Mouse (Mus musculus): ENCODE results near the gene Mgat1. TPM values are rescaled to one million over a fixed set of nuclear protein-coding genes. Genes with fewer than 3 reads are reported as not detected.
"Not testable (repeated sequence)": the region's sequence is repeated elsewhere in the genome, so short reads cannot be mapped to it uniquely, and the experiment has no call there.

The Mgat1 gene
- total RNA-seq, 2 experiments from 2014 or later, result 69.0 to 79.2 TPM

- no peak for DNase-seq (ENCODE audit: low spot score in 2 of 2)
- intact Hi-C loops (cut with DNase I), result loop anchor here (10.0 kb wide), 1 partner anchor 455 kb away; the partner anchor contains the start of gene Rack1
Measured at GRCm38 (mm10) chr11:49259829-49260228, 15.8 kb downstream of the Mgat1 start.

DNA sequence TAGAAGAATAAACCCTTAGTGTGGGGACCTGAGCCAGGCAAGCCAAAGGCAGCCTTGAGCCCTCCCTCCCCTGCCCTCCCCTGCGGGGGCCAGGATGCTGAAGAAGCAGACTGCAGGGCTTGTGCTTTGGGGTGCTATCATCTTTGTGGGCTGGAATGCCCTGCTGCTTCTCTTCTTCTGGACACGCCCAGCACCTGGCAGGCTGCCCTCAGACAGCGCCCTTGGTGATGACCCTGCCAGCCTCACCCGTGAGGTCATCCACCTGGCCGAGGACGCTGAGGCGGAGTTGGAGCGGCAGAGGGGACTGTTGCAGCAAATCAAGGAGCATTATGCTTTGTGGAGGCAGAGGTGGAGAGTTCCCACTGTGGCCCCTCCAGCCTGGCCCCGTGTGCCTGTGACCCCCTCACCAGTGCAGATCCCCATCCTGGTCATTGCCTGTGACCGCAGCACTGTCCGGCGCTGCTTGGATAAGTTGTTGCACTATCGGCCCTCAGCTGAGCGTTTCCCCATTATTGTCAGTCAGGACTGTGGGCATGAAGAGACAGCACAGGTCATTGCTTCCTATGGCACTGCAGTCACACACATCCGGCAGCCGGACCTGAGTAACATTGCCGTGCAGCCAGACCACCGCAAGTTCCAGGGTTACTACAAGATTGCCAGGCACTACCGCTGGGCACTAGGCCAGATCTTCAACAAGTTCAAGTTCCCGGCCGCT, 16.8 kb downstream of the Mgat1 start:
- intact Hi-C loops (cut with DNase I), result no loop called here
- DNase-seq (ENCODE audit: low spot score in 2 of 2), result no peak

GRCm38 (mm10) chr11:49261313-49261855, 17.4 kb downstream of the Mgat1 start:
- DNase-seq (ENCODE audit: low spot score in 2 of 2), result no peak
- intact Hi-C loops (cut with DNase I), result no loop called here

DNA sequence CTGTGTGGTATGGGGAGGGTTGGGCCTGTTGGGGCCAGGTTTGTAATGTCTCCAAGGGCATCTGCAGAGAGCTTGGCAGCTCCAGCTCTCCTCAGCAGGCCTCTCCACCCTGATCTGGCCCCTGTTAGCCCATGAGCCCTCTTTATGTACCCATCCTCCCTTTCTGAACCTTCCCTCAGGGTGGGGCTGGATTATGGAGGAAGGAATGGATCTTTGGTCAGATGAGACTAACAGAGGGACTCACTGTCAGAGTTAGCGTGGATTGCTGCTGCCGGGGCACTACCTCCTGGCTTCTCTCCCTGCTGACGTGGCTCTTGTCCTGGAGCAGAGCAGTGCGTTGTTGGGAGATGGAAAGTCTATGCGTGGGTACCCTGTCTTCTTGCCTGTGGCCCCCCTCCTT, 18.3 kb downstream of the Mgat1 start:
- intact Hi-C loops (cut with DNase I), result no loop called here
- DNase-seq (ENCODE audit: low spot score in 2 of 2), result no peak

GRCm38 (mm10) chr11:49263149-49263548, 19.2 kb downstream of the Mgat1 start:
- DNase-seq (ENCODE audit: low spot score in 2 of 2), result no peak
- intact Hi-C loops (cut with DNase I), result no loop called here

GRCm38 (mm10) chr11:49264081-49264480, 20.1 kb downstream of the Mgat1 start:
- intact Hi-C loops (cut with DNase I), result no loop called here

GRCm38 (mm10) chr11:49264622-49265021, 20.6 kb downstream of the Mgat1 start:
- intact Hi-C loops (cut with DNase I), result no loop called here

More at GRCm38 (mm10) chr11:49264081-49264480, 20.1 kb downstream of the Mgat1 start:
- DNase-seq (ENCODE audit: low spot score in 2 of 2), result no peak

DNA sequence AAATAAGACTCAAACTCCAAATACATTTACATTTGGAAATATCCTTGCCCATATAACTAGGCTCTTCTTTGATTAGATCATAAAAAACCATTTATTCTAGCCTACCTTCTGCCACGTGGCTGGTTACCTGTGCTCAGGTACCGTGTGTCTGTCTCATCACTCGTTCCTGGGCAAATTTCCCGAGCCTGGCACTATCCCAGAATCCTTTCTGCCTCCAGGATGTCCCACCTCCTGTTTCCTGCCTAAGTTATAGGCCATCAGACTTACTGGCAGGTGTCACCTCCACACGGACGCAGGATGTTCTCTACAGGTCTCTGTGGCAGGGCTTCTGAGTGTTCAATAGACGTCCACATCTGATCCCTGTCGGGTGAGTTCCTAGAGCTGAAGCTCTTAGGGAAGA, 21.1 kb downstream of the Mgat1 start:
- no peak for DNase-seq (ENCODE audit: low spot score in 2 of 2)
- intact Hi-C loops (cut with DNase I), result no loop called here

More at GRCm38 (mm10) chr11:49264622-49265021, 20.6 kb downstream of the Mgat1 start:
- no peak for DNase-seq (ENCODE audit: low spot score in 2 of 2)

GRCm38 (mm10) chr11:49266671-49267070, 22.7 kb downstream of the Mgat1 start:
- intact Hi-C loops (cut with DNase I), result no loop called here
- DNase-seq (ENCODE audit: low spot score in 2 of 2), result no peak

DNA sequence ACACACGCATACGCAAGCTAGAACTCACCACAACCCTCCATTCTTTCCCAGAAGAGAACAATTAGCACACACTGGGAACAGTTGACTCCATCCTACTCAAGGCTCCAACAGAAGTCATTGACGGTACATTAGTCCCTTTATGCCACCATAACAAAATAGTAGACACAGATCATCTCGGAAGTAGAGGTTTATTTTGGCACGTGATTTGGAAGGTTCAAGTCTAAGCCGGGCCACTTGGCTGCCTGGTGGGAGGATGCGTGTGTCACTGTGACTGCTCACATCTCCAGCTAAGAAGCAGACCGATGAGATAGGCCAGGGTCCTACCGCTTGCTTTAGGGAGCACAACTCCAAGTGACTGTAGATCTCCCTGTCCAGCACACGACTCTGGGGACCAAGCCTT, 23.3 kb downstream of the Mgat1 start:
- intact Hi-C loops (cut with DNase I), result no loop called here
- DNase-seq (ENCODE audit: low spot score in 2 of 2), result no peak

GRCm38 (mm10) chr11:49267970-49268579, 24.1 kb downstream of the Mgat1 start:
- DNase-seq (ENCODE audit: low spot score in 2 of 2), result no peak
- intact Hi-C loops (cut with DNase I), result no loop called here

DNA sequence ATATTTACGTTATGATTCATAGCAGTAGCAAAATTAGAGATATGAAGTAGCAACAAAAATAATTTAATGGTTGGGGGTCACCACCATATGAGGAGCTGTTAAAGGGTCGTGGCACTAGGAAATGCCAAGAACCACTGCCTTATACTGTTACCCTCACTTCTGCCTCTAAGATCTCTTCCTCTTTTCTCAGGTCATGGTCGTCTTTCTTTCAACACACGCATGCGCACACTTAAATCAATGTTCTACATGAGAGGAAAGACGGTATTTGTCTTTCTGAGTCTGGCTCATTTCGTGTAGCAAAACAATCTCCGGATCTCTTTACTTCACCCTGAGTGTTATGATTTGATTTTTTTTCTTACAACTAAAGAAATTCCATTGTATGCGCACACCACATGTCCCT, 25.8 kb downstream of the Mgat1 start:
- no peak for DNase-seq (ENCODE audit: low spot score in 2 of 2)
- intact Hi-C loops (cut with DNase I), result loop anchor here (5.0 to 10.0 kb wide), 2 partner anchors 167 to 265 kb away; no protein-coding TSS in a partner anchor

DNA sequence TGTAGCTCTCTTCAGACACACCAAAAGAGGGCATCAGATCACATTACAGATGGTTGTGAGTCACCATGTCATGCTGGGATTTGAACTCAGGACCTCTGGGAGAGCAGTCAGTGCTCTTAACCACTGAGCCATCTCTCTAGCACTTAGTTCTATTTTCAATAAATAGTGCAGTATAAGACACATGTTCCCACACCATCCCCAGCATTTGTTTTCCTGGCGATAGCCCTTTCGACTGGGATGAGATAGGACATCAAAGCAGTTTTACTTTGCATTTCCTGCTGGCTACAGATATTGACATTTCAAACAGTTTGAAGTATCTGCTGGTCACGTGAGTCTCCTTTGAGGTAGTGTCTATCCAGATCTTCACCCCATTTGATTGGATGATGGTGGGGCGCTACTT, 26.4 kb downstream of the Mgat1 start:
- intact Hi-C loops (cut with DNase I), result loop anchor here (5.0 to 10.0 kb wide), 2 partner anchors 168 to 264 kb away; no protein-coding TSS in a partner anchor
- no peak for DNase-seq (ENCODE audit: low spot score in 2 of 2)

DNA sequence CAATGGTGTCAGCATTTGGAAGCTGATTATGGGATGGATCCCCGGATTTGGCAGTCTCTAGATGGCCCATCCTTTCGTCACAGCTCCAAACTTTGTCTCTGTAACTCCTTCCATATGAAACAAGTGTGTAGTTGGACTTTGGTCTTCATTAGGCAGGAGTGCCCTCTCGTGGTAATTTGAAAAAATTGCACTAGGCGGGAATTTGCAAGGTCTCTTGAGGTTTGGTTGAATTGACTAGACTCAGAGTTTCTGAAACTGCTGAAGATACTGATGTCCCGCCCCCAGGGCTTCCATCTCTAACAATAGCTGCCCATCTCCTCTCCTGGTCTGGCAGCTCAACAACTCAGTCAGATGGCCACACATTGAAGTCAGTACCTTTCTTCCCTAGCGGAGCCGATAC, 27.3 kb downstream of the Mgat1 start:
- DNase-seq (ENCODE audit: low spot score in 2 of 2), result peak in 1 of 2 experiments; percentile 67
- intact Hi-C loops (cut with DNase I), result loop anchor here (1.0 to 10.0 kb wide), 3 partner anchors 82 to 263 kb away; no protein-coding TSS in a partner anchor

- DNase-seq (ENCODE audit: low spot score in 2 of 2), result no peak
- intact Hi-C loops (cut with DNase I), result loop anchor here (5.0 to 10.0 kb wide), 2 partner anchors 172 to 261 kb away; no protein-coding TSS in a partner anchor
Measured at GRCm38 (mm10) chr11:49273834-49274519, 30.0 kb downstream of the Mgat1 start.

DNA sequence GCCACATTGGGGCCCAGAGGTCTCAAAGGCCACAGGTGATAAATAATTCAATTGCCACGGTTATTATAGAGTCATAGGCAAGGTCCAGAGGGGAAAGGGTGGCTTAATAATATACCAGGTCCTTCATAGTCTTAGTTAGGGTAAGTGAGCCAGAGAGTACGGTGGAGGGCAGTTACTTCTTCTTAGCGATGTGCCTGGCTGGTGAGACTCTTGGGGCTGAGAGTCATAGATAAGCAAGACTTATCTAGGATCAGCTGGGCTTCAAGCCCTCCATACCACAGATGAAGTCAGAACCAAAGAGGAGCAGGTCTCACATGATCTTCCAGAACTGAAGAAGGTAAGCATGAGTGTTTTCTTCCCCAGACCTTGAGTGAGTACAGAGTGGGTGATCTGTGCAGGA, 34.2 kb downstream of the Mgat1 start, which contains the start of gene Olfr1393:
Gene Olfr1393, plus strand, starts transcription at position 83 of the 400 bp plus-strand sequence.
- DNase-seq (ENCODE audit: low spot score in 2 of 2), result no peak
- intact Hi-C loops (cut with DNase I), result loop anchor here (10.0 kb wide), 1 partner anchor 257 kb away; no protein-coding TSS in a partner anchor

DNA sequence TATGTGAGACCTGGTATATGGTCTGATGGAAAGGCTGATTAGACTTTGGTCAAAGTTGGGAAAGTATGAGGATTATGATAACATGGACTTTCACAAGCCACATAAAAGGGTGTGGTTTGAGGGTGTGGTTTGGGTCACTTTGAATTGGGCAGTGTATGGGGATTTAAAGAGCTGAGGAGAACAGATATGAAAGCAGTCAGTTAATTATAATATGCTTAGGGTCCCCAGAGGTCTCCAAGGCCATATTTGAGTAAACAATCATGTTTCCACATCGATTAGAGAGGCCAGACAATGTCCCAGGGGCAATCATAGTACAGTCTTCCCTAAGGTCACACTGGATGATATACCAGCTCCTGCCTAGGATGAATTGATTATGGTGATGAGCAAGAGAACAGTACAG, 41.0 kb downstream of the Mgat1 start, which contains the start of gene Olfr1392:
Gene Olfr1392, plus strand, starts transcription at position 301 of the 400 bp plus-strand sequence.
- DNase-seq (ENCODE audit: low spot score in 2 of 2); intact Hi-C loops (cut with DNase I): not testable (repeated sequence)

GRCm38 (mm10) chr11:49287251-49287650, 43.3 kb downstream of the Mgat1 start:
- DNase-seq (ENCODE audit: low spot score in 2 of 2), result peak; percentile 31 to 90
- intact Hi-C loops (cut with DNase I), result loop anchor here (2.0 kb wide), 1 partner anchor 40 kb away; no protein-coding TSS in a partner anchor

DNA sequence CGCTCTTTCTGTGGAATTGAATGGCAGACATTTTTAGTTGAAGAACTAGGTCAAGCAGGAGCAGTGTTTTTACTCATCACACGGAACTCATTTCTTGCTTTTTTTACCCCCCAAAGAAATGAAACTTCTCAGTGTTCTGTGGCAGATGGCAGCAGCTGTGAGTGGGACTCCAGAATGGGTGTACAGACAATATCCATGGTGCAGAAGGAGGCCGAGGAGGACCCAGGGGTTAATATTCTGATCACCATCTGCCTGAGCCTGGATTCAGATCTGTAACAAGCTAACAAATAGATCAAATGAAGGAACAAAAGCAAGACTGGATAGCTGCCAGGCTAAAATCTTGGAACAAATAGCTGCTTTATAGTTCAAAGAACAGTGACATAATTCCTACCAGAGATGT, 48.8 kb downstream of the Mgat1 start:
- intact Hi-C loops (cut with DNase I), result loop anchor here (2.0 kb wide), 2 partner anchors 14 to 36 kb away; no protein-coding TSS in a partner anchor
- peak; percentile 53 to 87 for DNase-seq (ENCODE audit: low spot score in 2 of 2)

GRCm38 (mm10) chr11:49304441-49304840, 60.5 kb downstream of the Mgat1 start, which contains the start of gene Olfr10:
Gene Olfr10, plus strand, starts transcription at chr11:49304741.
- DNase-seq (ENCODE audit: low spot score in 2 of 2), result no peak

More at GRCm38 (mm10) chr11:49304441-49304840, 60.5 kb downstream of the Mgat1 start, which contains the start of gene Olfr10:
- intact Hi-C loops (cut with DNase I), result no loop called here

All from left cerebral cortex, postnatal 25 days (tissue).